Mouse (Mus musculus) CH12.LX (cell line): ENCODE measurements around the gene 4933428G20Rik. TPM values are rescaled to one million over a fixed set of nuclear protein-coding genes. Genes with fewer than 3 reads are reported as not detected.
A peak's percentile ranks its signal among the peaks of the same experiment; 100 is the strongest.

Source experiments
- DNase-seq: peaks from one replicate; pipeline ENCODE4 v3.0.0-alpha.2; 2013; ENCODE audit errors: extremely low read depth
- H3K27ac ChIP-seq: 2 replicates; pipeline ENCODE4 v1.5.1; 2012; ENCODE audit warnings: low read depth, mild to moderate bottlenecking, control low read depth, moderate library complexity; ENCODE audit not compliant: insufficient read depth
- H3K27me3 ChIP-seq: replicated peaks from 2 replicates; pipeline ENCODE3; 2012; ENCODE audit warnings: inconsistent platforms
- H3K36me3 ChIP-seq, 2 experiments: replicated peaks in 1 of 2; 2 replicates each; pipeline versions ENCODE3 to v1.6.1; 2012; ENCODE audit warnings: inconsistent platforms in 1 of 2, low read length in 1 of 2, mild to moderate bottlenecking in 1 of 2, mixed read lengths in 1 of 2, moderate library complexity in 1 of 2; ENCODE audit not compliant: control insufficient read depth in 1 of 2, insufficient read depth in 1 of 2
- H3K4me1 ChIP-seq, 2 experiments: 2 replicates each; pipeline ENCODE4 v1.6.1; 2012; ENCODE audit warnings: inconsistent platforms in 1 of 2, moderate library complexity in 1 of 2; ENCODE audit not compliant: insufficient read depth in 2 of 2, control insufficient read depth in 1 of 2
- H3K4me2 ChIP-seq: 2 replicates; pipeline ENCODE4 v1.6.1; 2012; ENCODE audit warnings: low read depth, mild to moderate bottlenecking, control low read depth; ENCODE audit not compliant: poor library complexity, insufficient read depth, severe bottlenecking
- H3K4me3 ChIP-seq, 3 experiments: fragments of 150-350 bp in 1 of 3; sonication (generic) in 1 of 3; replicated peaks in 1 of 3; 2 replicates each; pipeline versions ENCODE3 to v1.5.1; 2011 to 2012; ENCODE audit warnings: low read depth in 2 of 3, low read length in 2 of 3, mild to moderate bottlenecking in 2 of 3, moderate library complexity in 2 of 3, control low read depth in 1 of 3, improper control_type of control experiment in 1 of 3, inconsistent platforms in 1 of 3, mixed read lengths in 1 of 3; ENCODE audit not compliant: poor library complexity in 1 of 3
- H3K79me2 ChIP-seq: replicated peaks from 2 replicates; pipeline ENCODE4 v1.6.1; 2012; ENCODE audit warnings: mild to moderate bottlenecking, moderate library complexity; ENCODE audit not compliant: control insufficient read depth, poor library complexity, insufficient read depth, severe bottlenecking; ENCODE audit errors: extremely low read depth
- H3K9ac ChIP-seq: 2 replicates; pipeline ENCODE4 v1.6.1; 2012; ENCODE audit warnings: low read depth, mild to moderate bottlenecking, control low read depth, moderate library complexity; ENCODE audit not compliant: insufficient read depth
- H3K9me3 ChIP-seq: replicated peaks from 2 replicates; pipeline ENCODE3; 2012; ENCODE audit warnings: low read length, inconsistent platforms, mixed read lengths
- BHLHE40 ChIP-seq: IDR thresholded peaks from 2 replicates; pipeline ENCODE4 v1.6.1; 2011; ENCODE audit warnings: mild to moderate bottlenecking, low read depth, low read length, improper control_type of control experiment
- CTCF ChIP-seq, 2 experiments: IDR thresholded peaks in 1 of 2; conservative IDR thresholded peaks in 1 of 2; 2 replicates each; pipeline ENCODE4 v1.5.1; 2011 to 2012; ENCODE audit warnings: low read depth in 2 of 2, low read length in 2 of 2, improper control_type of control experiment in 1 of 2, inconsistent platforms in 1 of 2, mild to moderate bottlenecking in 1 of 2, moderate library complexity in 1 of 2
- ELF1 ChIP-seq: IDR thresholded peaks from 2 replicates; pipeline ENCODE4 v1.6.1; 2014; ENCODE audit warnings: low read depth, mild to moderate bottlenecking, inconsistent platforms, low read length, improper control_type of control experiment
- EP300 ChIP-seq: IDR thresholded peaks from 2 replicates; pipeline ENCODE4 v1.6.1; 2011; ENCODE audit warnings: low read length, improper control_type of control experiment
- ETS1 ChIP-seq: conservative IDR thresholded peaks from 2 replicates; pipeline ENCODE4 v1.6.1; 2012; ENCODE audit warnings: low read depth, mild to moderate bottlenecking, inconsistent platforms, low read length, improper control_type of control experiment, moderate library complexity
- HCFC1 ChIP-seq: IDR thresholded peaks from 2 replicates; pipeline ENCODE4 v1.6.1; 2012; ENCODE audit warnings: low read depth, mild to moderate bottlenecking, inconsistent platforms, low read length, improper control_type of control experiment
- JUN ChIP-seq: IDR thresholded peaks from 2 replicates; pipeline ENCODE4 v1.6.1; 2011; ENCODE audit warnings: low read depth, mild to moderate bottlenecking, low read length, improper control_type of control experiment, moderate library complexity; ENCODE audit not compliant: insufficient read depth
- JUND ChIP-seq: conservative IDR thresholded peaks from 2 replicates; pipeline ENCODE4 v1.6.1; 2011; ENCODE audit warnings: low read depth, low read length, improper control_type of control experiment
- MAFK ChIP-seq: IDR thresholded peaks from 2 replicates; pipeline ENCODE4 v1.6.1; 2011; ENCODE audit warnings: low read length, improper control_type of control experiment; ENCODE audit not compliant: insufficient replicate concordance
- MAX ChIP-seq: IDR thresholded peaks from 2 replicates; pipeline ENCODE4 v1.6.1; 2011; ENCODE audit warnings: low read length, improper control_type of control experiment
- MAZ ChIP-seq: IDR thresholded peaks from 2 replicates; pipeline ENCODE4 v1.6.1; 2012; ENCODE audit warnings: low read depth, mild to moderate bottlenecking, inconsistent platforms, low read length, improper control_type of control experiment, moderate library complexity
- MEF2A ChIP-seq: IDR thresholded peaks from 2 replicates; pipeline ENCODE4 v1.6.1; 2014; ENCODE audit warnings: low read depth, mild to moderate bottlenecking, inconsistent platforms, low read length, improper control_type of control experiment, borderline replicate concordance
- MXI1 ChIP-seq: IDR thresholded peaks from 2 replicates; pipeline ENCODE4 v1.6.1; 2011; ENCODE audit warnings: mild to moderate bottlenecking, low read depth, low read length, improper control_type of control experiment
- MYC ChIP-seq: IDR thresholded peaks from 2 replicates; pipeline ENCODE4 v1.6.1; 2011; ENCODE audit warnings: low read depth, mild to moderate bottlenecking, improper control_type of control experiment, low read length
- NELFE ChIP-seq: IDR thresholded peaks from 2 replicates; pipeline ENCODE4 v1.6.1; 2011; ENCODE audit warnings: low read depth, low read length, improper control_type of control experiment
- POLR2A ChIP-seq: IDR thresholded peaks from 2 replicates; pipeline ENCODE4 v1.6.1; 2011; ENCODE audit warnings: low read depth, mild to moderate bottlenecking, improper control_type of control experiment, low read length
- RAD21 ChIP-seq: IDR thresholded peaks from 2 replicates; pipeline ENCODE4 v1.6.1; 2011; ENCODE audit warnings: low read depth, mild to moderate bottlenecking, low read length, improper control_type of control experiment, moderate library complexity
- RCOR1 ChIP-seq: conservative IDR thresholded peaks from 2 replicates; pipeline ENCODE4 v1.6.1; 2012; ENCODE audit warnings: low read depth, mild to moderate bottlenecking, inconsistent platforms, low read length, improper control_type of control experiment
- SIN3A ChIP-seq: IDR thresholded peaks from 2 replicates; pipeline ENCODE4 v1.6.1; 2012; ENCODE audit warnings: low read length, improper control_type of control experiment, inconsistent platforms
- USF1 ChIP-seq: IDR thresholded peaks from 2 replicates; pipeline ENCODE4 v1.6.1; 2014; ENCODE audit warnings: low read depth, mild to moderate bottlenecking, inconsistent platforms, low read length, improper control_type of control experiment
- USF2 ChIP-seq: conservative IDR thresholded peaks from 2 replicates; pipeline ENCODE4 v1.6.1; 2011; ENCODE audit warnings: low read depth, low read length, improper control_type of control experiment
- ZC3H11A ChIP-seq: IDR thresholded peaks from 2 replicates; pipeline ENCODE4 v1.6.1; 2012; ENCODE audit warnings: low read depth, mild to moderate bottlenecking, inconsistent platforms, low read length, improper control_type of control experiment
- ZKSCAN1 ChIP-seq: IDR thresholded peaks from 2 replicates; pipeline ENCODE4 v1.6.1; 2012; ENCODE audit warnings: low read depth, inconsistent platforms, low read length, improper control_type of control experiment, borderline replicate concordance
- ZNF384 ChIP-seq: IDR thresholded peaks from 2 replicates; pipeline ENCODE4 v1.6.1; 2012; ENCODE audit warnings: low read depth, low read length, improper control_type of control experiment, inconsistent platforms
- dilution Hi-C: fragments of 300-500 bp; cut with MboI; formaldehyde crosslinking; loops from 2 replicates; pipeline ENCODE4 v1.14.3; 2020; ENCODE audit warnings: low sequenced_read_pairs; ENCODE audit not compliant: extremely low pct_unique_long_range_greater_than_20kb, extremely low pct_ligation_motif_present
- in situ Hi-C: fragments of 300-500 bp; cut with MboI; formaldehyde crosslinking; loops from 3 replicates; pipeline ENCODE4 v1.14.3; 2019; ENCODE audit warnings: low sequenced_read_pairs, low pct_ligation_motif_present, low pct_unique_long_range_greater_than_20kb, mixed read lengths
- polyA plus RNA-seq: library from polyadenylated mRNA; unstranded; fragments of >175 nt; gene quantifications from 2 replicates; pipeline ENCODE4 v1.2.1, GENCODE M21; 2012; ENCODE audit warnings: low read depth; ENCODE audit not compliant: insufficient read length
- total RNA-seq, 2 experiments: library from RNA; depleted of rRNA; stranded (reverse); fragments of 300-350 nt in 1 of 2; fragments of >200 nt in 1 of 2; gene quantifications; 2 replicates each; pipeline ENCODE4 v1.2.3; 2012 to 2014

The 4933428G20Rik gene
- total and polyA plus RNA-seq, 3 experiments: 0.17 to 0.50 TPM; not detected in 1

- TF ChIP-seq JUND: no peak
- TF ChIP-seq HCFC1: no peak
- TF ChIP-seq ETS1: no peak
- TF ChIP-seq JUN: no peak
- no peak for TF ChIP-seq POLR2A
- TF ChIP-seq ELF1: no peak
- TF ChIP-seq MAFK: no peak
- TF ChIP-seq RAD21: peak; percentile 99
- TF ChIP-seq MYC: peak; percentile 41; the same call in 1 of the 2 replicates
These were observed 10.4 kb downstream of the 4933428G20Rik start (continued) for GRCm38 (mm10) chr11:97489589-97490324.

GRCm38 (mm10) chr11:97487656-97488055 lies 12.5 kb downstream of the 4933428G20Rik start:
- Histone ChIP-seq H3K4me3 (no peak overlapping the region), H3K4me1 (peaks cover 7 to 40% of the 10 kb centered on the region in 2 experiments; a peak in 3 of 4 replicates), H3K9me3 (no peaks in the 10 kb centered on the region), H3K4me2 (no peak overlapping the region), H3K27ac (no peak overlapping the region), H3K27me3 (no peaks in the 10 kb centered on the region), H3K79me2 (no peaks in the 10 kb centered on the region), H3K9ac (no peak overlapping the region), H3K36me3 (peaks cover 2 to 33% of the 10 kb centered on the region in 2 experiments)
- in situ Hi-C loops (loop anchor here (5.0 kb wide), 2 partner anchors 70 to 135 kb away; no protein-coding TSS in a partner anchor), dilution Hi-C loops (no loop called here)
- no peak for DNase-seq
- TF ChIP-seq SIN3A: no peak
- no peak for TF ChIP-seq MXI1
- TF ChIP-seq ZC3H11A: no peak
- no peak for TF ChIP-seq USF1
- TF ChIP-seq EP300: no peak
- no peak for TF ChIP-seq HCFC1
- no peak for TF ChIP-seq MEF2A
- no peak for TF ChIP-seq ZNF384
- no peak for TF ChIP-seq NELFE
- no peak for TF ChIP-seq CTCF (conservative IDR thresholded peaks at IDR 0.05 in 1 of 2, IDR thresholded peaks at IDR 0.05 in 1 of 2; ENCODE audit: low read depth in 2 of 2, low read length in 2 of 2)
- no peak for TF ChIP-seq MAX
- TF ChIP-seq MAZ: no peak
- TF ChIP-seq USF2: no peak
- TF ChIP-seq ZKSCAN1: no peak
- TF ChIP-seq JUN: no peak
- TF ChIP-seq BHLHE40: no peak
- no peak for TF ChIP-seq RCOR1
